In the genomic region with DNA sequence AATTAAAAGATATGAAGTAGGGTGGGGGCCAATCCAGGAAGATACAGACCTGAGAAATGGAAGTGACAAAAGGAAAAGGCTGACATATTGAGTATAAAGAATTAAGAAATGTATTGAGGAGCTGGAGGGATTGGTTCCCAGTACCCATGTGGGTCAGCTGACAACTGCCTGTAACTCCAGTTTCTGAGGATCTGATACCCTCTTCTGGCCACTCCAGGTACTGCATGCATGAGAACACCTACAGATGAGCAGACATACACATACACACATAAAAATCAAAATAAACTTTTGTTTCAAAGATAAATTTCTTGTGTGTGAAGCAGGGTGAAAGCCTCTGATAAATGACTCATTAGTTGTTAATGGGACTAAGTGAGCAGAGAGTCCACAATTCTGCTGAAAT, we compare ENCODE assay signal across 11 mouse cellular contexts.
DNase-seq lines count a peak whose midpoint lies in the region; ATAC-seq and TF ChIP-seq lines count a peak whose summit lies in the region.
"Had no signal": no experiment of that assay in that cellular context is flagged by ENCODE, and none has a peak within 500 bp of the region (broad histone marks: within the 10 kb centered on the region; RNA-seq: fewer than 3 reads in every experiment).

No protein-coding gene starts in this region.

- H3K36me3 ChIP-seq in lung, embryonic 14.5 days (ENCODE audit: insufficient read depth), result no peaks in the 10 kb centered on the region
- H3K36me3 ChIP-seq in stomach, postnatal 0 days (ENCODE audit: control insufficient read depth, insufficient read depth, low read length), result no peaks in the 10 kb centered on the region
- H3K36me3 ChIP-seq: forebrain, embryonic 15.5 days; midbrain, embryonic 15.5 days had no signal

- no peak overlapping the region for H3K27ac ChIP-seq in lung, embryonic 14.5 days (ENCODE audit: low read depth)
- no peak overlapping the region for H3K27ac ChIP-seq in bone marrow, adult 2 months (ENCODE audit: control insufficient read depth, insufficient read depth, low read depth, low read length, poor library complexity)
- no peak overlapping the region for H3K27ac ChIP-seq in stomach, postnatal 0 days (replicated peaks)
- H3K27ac ChIP-seq: forebrain, embryonic 15.5 days; midbrain, embryonic 15.5 days had no signal

- no peak overlapping the region for H3K9ac ChIP-seq in lung, embryonic 14.5 days
- no peak overlapping the region for H3K9ac ChIP-seq in stomach, postnatal 0 days (ENCODE audit: low read length)
- H3K9ac ChIP-seq: forebrain, embryonic 15.5 days; midbrain, embryonic 15.5 days had no signal

- TF ChIP-seq POLR2A in bone marrow, adult 2 months (IDR thresholded peaks at IDR 0.05; ENCODE audit: borderline replicate concordance, control insufficient read depth, low read depth, low read length), result no peak

- H3K4me1 ChIP-seq in lung, embryonic 14.5 days (ENCODE audit: insufficient read depth), result no peaks in the 10 kb centered on the region
- H3K4me1 ChIP-seq in bone marrow, adult 2 months (ENCODE audit: control insufficient read depth, insufficient read depth, low read length), result no peaks in the 10 kb centered on the region
- no peaks in the 10 kb centered on the region for H3K4me1 ChIP-seq in stomach, postnatal 0 days (replicated peaks; ENCODE audit: control insufficient read depth, insufficient read depth)
- H3K4me1 ChIP-seq: forebrain, embryonic 15.5 days had no signal

- peak; percentile 59 for TF ChIP-seq CTCF in lung, embryonic 14.5 days (IDR thresholded peaks at IDR 0.05; ENCODE audit: low read depth)
- TF ChIP-seq CTCF in bone marrow, adult 2 months (IDR thresholded peaks at IDR 0.05; ENCODE audit: control insufficient read depth, insufficient read depth, low read length), result peak; percentile 29; the same call in 1 of the 2 replicates
- peak; percentile 65 for TF ChIP-seq CTCF in stomach, postnatal 0 days (IDR thresholded peaks at IDR 0.05; ENCODE audit: low read depth)

- TF ChIP-seq EP300 in stomach, postnatal 0 days (optimal IDR thresholded peaks at IDR 0.05), result no peak

- H3K4me2 ChIP-seq in lung, embryonic 14.5 days, result no peak overlapping the region
- H3K4me2 ChIP-seq in stomach, postnatal 0 days (replicated peaks; ENCODE audit: low read depth), result no peak overlapping the region
- H3K4me2 ChIP-seq: forebrain, embryonic 15.5 days; midbrain, embryonic 15.5 days had no signal

- no peak overlapping the region for H3K4me3 ChIP-seq in lung, embryonic 14.5 days (ENCODE audit: low read depth, low read length)
- H3K4me3 ChIP-seq in bone marrow, adult 2 months (replicated peaks; ENCODE audit: control insufficient read depth, low read depth, low read length), result no peak overlapping the region
- H3K4me3 ChIP-seq in stomach, postnatal 0 days (ENCODE audit: low read depth, low read length), result no peak overlapping the region
- H3K4me3 ChIP-seq: forebrain, embryonic 15.5 days; midbrain, embryonic 15.5 days had no signal

- no peak for ATAC-seq in lung, embryonic 14.5 days (ENCODE audit: insufficient read depth)
- ATAC-seq in stomach, postnatal 0 days (ENCODE audit: low FRiP score, low TSS enrichment), result no peak
- ATAC-seq: forebrain, embryonic 15.5 days; midbrain, embryonic 15.5 days had no signal

- no peaks in the 10 kb centered on the region for H3K9me3 ChIP-seq in lung, embryonic 14.5 days (ENCODE audit: low read depth, low read length)
- no peaks in the 10 kb centered on the region for H3K9me3 ChIP-seq in stomach, postnatal 0 days (ENCODE audit: control insufficient read depth, low read length)
- H3K9me3 ChIP-seq: forebrain, embryonic 15.5 days; midbrain, embryonic 15.5 days had no signal

- peak; percentile 12 for DNase-seq in embryo, embryonic 9.5 days (ENCODE audit: extremely low spot score)
- DNase-seq in embryo, embryonic 10 days (ENCODE audit: low spot score), result no peak
- DNase-seq in lung, embryonic 14.5 days, result peak; percentile 24
- no peak for DNase-seq in lung, postnatal 25 days (ENCODE audit: low spot score)
- no peak for DNase-seq in stomach, postnatal 0 days (ENCODE audit: low spot score)
- no peak for DNase-seq in adrenal gland, adult 2 months
- no peak for DNase-seq in layer of hippocampus, postnatal 14 days (ENCODE audit: low spot score in 2 of 2)
- DNase-seq: left cerebral cortex, postnatal 4 days had no signal

- no peaks in the 10 kb centered on the region for H3K27me3 ChIP-seq in lung, embryonic 14.5 days (ENCODE audit: insufficient read depth, low read length)
- no peaks in the 10 kb centered on the region for H3K27me3 ChIP-seq in stomach, postnatal 0 days (ENCODE audit: control insufficient read depth, insufficient read depth, low read length)
- H3K27me3 ChIP-seq: forebrain, embryonic 15.5 days; midbrain, embryonic 15.5 days had no signal

Comparison
In these comparisons a context has a peak if more than half of its experiments do, and no peak if none do; other contexts are left out.
1. DNase-seq: peak in embryo, embryonic 9.5 days (single experiment) and lung, embryonic 14.5 days (single experiment); none in embryo, embryonic 10 days (single experiment), lung, postnatal 25 days (single experiment), stomach, postnatal 0 days (single experiment), adrenal gland, adult 2 months (single experiment) and layer of hippocampus, postnatal 14 days (0 of 2).
2. Peak in every context shown above with its lines, with median percentiles within 50 percentile points of each other: CTCF ChIP-seq.